Mouse (Mus musculus): ENCODE measurements around the gene Bsnd. TPM values are rescaled to one million over a fixed set of nuclear protein-coding genes. Genes with fewer than 3 reads are reported as not detected.

Gene Bsnd
- total RNA-seq (2021), result not detected

- DNase-seq, result no peak
Measured at GRCm38 (mm10) chr4:106492116-106492515, at the start of gene Bsnd. Gene Bsnd (minus strand): TSS chr4:106492283.

GRCm38 (mm10) chr4:106541491-106541890 is 49.4 kb upstream of the Bsnd start:
- DNase-seq, result no peak

- DNase-seq, result no peak
Measured at GRCm38 (mm10) chr4:106539756-106540155, 47.7 kb upstream of the Bsnd start.

- DNase-seq, result no peak
Measured at GRCm38 (mm10) chr4:106534256-106534655, 42.2 kb upstream of the Bsnd start.

GRCm38 (mm10) chr4:106533421-106534080 is 41.5 kb upstream of the Bsnd start:
- no peak for DNase-seq

- DNase-seq, result no peak
Measured at GRCm38 (mm10) chr4:106530113-106530482, 38.0 kb upstream of the Bsnd start.

DNA sequence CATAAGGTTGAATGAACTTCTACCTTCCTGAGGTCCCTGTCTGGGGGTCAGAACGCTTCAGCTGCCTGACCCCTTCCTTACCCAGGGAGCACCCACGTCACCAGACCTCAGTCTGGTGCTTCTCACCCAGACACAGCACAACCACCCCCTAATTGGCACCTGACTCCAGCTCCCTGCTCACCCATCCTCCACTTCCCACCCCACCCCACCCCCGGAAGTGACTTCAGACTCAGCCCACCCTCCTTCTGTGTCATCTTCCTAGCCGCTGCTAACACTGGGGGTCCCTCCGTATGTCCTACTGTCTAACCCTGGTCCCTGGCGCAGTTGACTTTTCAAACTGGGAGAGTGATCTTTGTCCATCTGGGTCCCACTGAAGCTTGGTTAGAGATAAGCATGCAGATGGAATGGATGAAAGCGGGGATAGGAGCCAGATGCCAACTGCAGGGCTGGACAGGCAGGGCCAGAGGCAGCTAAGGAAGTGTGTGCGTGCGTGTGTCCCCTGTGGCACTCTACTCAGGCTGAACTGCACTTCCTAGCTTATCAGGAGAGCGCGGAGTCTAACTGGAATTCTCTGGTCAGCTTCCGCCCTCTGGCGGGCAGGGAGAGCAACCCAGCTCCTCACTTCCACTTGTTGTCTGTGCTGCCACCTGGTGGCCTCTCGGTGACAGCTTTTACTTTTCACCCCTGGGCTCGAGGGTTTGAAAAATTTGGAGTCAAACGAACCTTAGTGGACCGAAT is 37.5 kb upstream of the Bsnd start:
- DNase-seq, result peak; percentile 93

DNA sequence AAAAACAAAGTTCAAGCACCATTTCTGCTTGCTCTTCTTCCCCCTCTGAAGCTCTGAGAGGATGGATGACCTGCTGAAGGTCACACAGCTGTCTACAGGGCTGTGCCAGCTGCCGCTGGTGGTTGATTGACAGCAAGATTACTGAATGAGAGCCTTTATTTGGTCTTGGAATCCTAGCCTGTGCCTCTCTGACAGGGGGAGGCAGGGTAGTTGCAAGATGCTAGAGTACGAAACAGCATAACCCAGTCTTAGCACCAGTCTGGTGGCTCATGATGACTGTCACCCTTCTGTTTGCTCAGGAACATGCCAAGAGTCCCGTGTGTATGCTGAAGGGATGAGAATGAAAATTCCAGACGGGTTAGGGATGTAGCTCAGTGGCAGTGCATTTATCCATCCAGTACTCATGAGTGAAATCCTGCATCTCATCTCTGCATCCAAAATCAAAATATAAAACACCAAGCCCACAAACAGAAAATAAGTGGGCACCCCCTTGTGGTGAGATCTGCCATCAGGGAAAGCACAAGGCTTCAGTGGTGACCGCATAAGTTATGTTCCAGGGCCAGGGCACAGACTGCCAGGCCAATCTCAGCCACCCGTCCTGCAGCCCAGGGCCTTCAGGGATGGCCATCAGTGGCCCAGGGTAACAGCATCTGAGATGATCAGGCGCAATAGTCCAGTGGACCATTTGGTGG is 35.9 kb upstream of the Bsnd start:
- no peak for DNase-seq

DNA sequence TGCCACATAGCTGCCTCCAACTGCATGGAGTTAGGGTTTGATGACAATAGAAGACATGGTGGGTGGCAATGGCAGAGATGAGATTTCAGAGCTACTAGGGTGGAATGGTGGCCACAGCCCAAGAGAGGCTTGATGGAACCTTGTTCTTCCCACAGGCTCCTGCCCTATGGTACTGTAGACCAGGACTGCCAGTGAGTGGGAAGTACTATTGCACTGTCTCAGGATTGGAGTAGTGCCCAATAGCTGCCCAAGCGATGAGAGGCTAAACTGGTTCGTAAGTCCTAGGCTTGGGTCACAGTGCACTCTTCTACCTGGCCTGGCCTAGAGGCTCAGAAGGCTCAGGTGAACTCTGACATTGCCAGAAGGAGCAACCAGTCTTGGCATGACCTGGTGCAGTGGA is 32.9 kb upstream of the Bsnd start:
- no peak for DNase-seq

GRCm38 (mm10) chr4:106524131-106524530 is 32.0 kb upstream of the Bsnd start:
- no peak for DNase-seq

DNA sequence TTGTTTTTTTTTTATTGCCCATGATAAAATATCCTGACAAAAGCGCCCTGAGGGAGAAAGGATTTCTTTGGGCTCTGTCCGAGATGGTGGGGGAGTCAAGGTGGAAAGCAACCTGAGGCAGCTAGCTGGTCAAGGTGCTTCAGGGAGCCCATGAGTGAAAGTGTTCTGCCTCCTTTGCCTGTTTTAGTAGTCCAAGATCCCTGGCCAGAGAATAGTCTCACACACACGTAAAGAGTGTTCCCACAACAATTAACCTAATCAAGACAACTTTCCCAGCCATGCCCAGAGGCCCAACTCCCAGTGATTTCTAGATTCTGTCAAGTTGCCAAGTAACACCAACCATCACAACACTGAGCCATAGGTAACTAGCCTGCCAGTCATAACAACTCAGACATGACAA is 30.5 kb upstream of the Bsnd start:
- DNase-seq, result no peak

DNA sequence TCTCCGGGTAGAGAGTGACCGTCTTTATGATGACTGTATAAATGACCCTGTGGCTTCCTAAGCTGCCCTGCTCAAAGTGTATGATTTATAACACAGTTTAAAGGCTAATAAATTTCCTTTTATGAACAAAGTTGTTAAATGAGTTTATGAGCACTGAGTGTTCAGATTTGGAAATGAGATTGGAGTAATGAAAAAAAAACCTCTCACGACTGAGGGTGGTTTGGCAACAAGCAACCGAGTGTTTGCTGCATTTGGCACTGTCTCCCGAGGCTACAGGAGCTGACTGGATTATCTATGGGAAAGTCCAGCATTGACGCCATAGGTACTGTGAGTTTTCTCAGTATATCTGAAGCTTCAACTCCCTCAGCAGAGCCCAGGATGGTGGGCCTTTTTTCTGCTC is 22.5 kb upstream of the Bsnd start:
- DNase-seq, result no peak

GRCm38 (mm10) chr4:106509888-106510287 is 17.8 kb upstream of the Bsnd start:
- DNase-seq, result no peak

DNA sequence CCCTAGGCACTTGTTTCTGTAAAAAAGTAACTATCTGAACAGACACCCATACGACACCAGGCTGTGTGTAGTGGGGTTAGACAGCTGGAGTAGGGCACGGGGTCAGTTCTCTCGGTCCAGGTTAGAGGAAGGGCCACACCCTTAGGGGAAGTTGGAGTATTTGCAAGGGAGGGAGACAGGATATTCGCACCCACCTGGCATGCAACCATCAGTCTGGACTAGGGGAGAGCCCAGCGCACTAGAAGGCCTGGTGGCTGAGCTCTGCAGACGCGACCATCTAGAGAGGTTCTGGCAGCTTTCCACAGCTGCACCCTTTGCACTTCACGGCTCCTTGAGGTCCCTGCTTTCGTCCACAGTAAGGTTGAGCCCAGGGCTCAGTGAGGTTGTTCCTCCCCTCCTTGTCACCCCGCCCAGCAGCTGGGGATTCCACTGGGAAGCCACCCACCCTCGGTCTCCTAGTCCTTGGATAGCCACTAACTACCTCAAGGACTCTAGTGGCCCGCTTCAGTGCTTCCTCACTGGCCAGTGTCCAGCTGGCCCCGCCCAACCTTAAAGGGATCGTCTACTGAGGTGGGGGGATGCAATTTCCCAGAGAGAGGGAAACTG is 13.5 kb upstream of the Bsnd start:
- DNase-seq, result peak; percentile 21

DNA sequence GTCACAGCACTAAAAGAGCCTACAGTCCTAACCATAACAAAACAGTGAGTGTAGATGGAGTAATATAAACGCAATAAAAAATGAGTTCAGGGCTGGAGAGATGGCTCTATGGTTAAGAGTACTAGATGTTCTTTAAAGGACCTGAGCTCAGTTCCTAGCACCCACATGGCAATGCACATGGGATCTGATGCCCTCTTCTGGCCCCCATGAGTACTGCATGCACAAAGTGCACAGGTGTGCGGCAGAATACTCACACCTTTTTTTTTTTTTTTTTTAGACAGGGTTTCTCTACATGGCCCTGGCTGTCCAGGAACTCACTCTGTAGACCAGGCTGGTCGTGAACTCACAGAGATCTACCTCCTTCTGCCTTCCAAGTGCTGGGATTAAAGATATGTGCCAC is 11.5 kb upstream of the Bsnd start:
- no peak for DNase-seq

DNA sequence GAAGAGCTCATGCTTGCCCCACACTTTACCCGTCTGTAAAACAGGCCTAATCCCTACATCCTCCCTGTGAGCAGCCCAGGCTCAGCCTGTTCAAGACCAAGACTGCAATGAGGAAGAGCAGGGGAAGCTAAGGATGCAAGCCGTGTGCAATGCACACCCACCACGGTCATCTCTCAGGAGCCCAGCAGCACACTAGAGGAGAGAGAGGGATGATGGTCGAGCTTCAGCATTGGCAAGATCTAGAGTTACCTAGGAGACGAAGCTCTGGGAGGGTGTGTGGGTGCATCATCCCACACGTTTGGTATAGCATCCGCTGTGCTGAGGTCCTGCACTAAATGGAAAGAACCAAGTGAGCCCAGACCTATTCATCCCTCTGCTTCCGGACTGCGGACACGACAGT is 8.0 kb upstream of the Bsnd start:
- no peak for DNase-seq

GRCm38 (mm10) chr4:106498471-106498844 is 6.4 kb upstream of the Bsnd start:
- DNase-seq, result no peak

GRCm38 (mm10) chr4:106497776-106498470 is 5.8 kb upstream of the Bsnd start:
- DNase-seq, result no peak

DNA sequence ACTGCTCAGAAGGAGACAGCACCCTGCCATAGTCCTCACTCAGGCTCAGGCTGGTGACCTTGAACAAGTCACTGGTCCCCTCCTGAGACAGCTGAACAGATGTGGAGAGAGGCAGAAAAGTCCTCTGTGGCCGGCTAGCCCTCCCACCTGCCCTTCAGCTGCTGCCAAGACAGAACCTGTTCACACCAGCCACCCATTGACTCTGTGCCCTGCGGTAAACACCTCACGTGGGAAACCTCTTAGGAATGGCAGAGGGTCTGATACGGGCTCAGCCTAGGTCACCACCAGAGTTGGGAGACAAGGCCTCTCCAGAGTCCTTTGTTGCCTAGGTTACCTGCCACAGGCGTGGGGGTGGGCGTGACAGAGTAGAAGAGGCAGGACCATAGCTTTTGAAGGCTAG is 4.8 kb upstream of the Bsnd start:
- no peak for DNase-seq

- peak; percentile 32 for DNase-seq
Measured at GRCm38 (mm10) chr4:106493639-106494038, 1.6 kb upstream of the Bsnd start.

DNA sequence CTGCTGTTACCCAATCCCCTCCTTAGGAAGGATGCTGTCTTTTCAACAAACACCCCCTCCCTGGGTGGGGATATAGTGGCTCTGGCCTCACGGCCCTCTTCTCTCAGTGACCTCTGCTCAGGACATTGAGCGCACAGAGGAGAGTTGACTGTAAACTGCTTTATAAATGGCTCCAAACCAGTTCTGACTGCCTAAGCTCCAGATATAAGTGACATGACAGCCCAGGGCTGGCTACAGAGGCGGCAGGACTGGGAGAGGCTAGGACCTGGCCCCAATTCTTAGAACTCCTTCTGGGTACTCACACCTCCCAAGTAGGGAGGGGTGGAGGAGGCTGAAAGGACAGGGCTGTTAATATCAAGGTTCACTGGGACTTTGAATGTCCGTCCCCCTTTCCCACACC is 1.5 kb downstream of the Bsnd start:
- no peak for DNase-seq

DNA sequence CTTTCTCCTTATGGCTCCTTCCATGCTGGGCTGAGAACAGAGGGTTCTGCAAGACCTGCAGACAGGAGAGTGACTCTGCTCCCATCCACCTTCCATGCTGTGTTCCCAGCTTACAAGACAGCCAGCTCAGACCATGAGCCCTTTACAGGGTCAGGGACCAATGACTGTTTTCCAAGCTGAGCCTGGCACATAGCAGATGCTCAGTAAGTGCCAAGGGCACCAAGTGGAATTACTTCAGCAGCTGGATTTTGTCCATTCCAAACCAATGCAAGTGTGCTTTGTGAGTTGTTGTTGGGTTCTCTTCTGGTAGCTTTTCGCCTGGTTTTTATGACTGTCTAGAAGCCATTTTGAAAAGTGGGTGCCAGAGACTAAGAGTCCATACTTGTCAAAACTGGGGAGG is 8.3 kb downstream of the Bsnd start:
- no peak for DNase-seq

DNA sequence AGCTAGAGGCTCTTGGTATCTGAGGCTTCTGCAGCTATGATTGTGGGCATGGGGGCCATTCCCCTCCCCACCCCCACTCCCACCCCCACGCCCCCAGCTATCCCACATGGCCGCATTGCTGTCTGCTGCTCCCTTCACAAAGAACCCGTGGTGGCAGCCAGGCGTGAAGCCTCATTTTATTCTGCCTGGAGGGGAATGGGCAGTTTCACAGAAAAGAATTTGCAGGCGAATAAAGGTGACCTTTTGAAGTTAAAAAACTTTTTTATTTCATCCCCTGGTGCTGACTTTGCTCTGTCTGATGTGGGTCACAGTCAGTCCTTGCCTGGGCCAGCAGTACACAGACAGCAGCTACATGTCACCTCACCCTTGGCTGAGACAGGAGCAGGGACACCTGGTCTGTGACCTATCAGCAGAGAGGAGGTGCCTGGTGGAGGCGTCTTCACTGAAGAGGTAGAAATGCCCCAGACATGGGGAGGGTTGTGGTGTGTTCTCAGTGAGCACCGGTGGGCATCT is 8.8 kb downstream of the Bsnd start:
- DNase-seq, result no peak

All from heart, postnatal 4 days (tissue).